Mouse (Mus musculus): ENCODE results near the gene Mecom. TPM values are rescaled to one million over a fixed set of nuclear protein-coding genes. Genes with fewer than 3 reads are reported as not detected.

The Mecom gene
- polyA plus RNA-seq, 1 experiment = 1.8 TPM

DNA sequence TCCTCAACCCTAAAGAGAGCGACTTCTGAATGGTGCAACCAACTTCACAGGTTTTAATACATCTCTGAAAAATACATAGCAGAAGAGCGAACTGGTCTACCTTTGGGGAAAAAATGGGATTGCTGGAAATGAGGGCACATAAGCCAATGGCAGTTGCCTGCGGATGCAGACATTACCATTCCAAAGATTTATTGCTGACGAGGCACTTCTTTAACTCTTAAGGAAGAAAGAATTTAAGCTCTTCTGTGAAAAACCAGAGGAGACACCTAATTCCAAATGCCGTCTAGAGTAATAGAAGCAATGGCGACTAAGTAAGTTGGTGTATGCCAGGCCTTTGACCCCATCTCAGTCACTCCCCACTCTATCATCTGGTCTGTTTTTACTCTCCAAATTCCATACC is 240.2 kb downstream of the Mecom start:
- TF ChIP-seq MAX (IDR thresholded peaks at IDR 0.05; ENCODE audit: low read depth) = no peak
- no peak for TF ChIP-seq TCF3 (IDR thresholded peaks at IDR 0.05; ENCODE audit: insufficient read length, low read depth)
- TF ChIP-seq MYOG (IDR thresholded peaks at IDR 0.05; ENCODE audit: control insufficient read depth in 1 of 3, insufficient read depth in 1 of 3, insufficient read length in 2 of 3, low read depth in 2 of 3) = no peak
- TF ChIP-seq REST (IDR thresholded peaks at IDR 0.05; ENCODE audit: insufficient read depth, insufficient read length) = no peak
- TF ChIP-seq SRF (IDR thresholded peaks at IDR 0.05; ENCODE audit: control insufficient read depth, insufficient read length, low read depth) = no peak
- TF ChIP-seq MYOD1 (IDR thresholded peaks at IDR 0.05; ENCODE audit: control insufficient read depth in 1 of 3, insufficient read length in 2 of 3, low read depth in 2 of 3) = no peak
- TF ChIP-seq POLR2A (IDR thresholded peaks at IDR 0.05; ENCODE audit: insufficient read length, low read depth) = no peak
- no peak for TF ChIP-seq CEBPB (IDR thresholded peaks at IDR 0.05; ENCODE audit: insufficient read depth, poor library complexity, severe bottlenecking)
- TF ChIP-seq POLR2AphosphoS2 (IDR thresholded peaks at IDR 0.05; ENCODE audit: insufficient read length, low read depth) = no peak
- TF ChIP-seq TCF12 (IDR thresholded peaks at IDR 0.05; ENCODE audit: insufficient read depth, poor library complexity, severe bottlenecking) = no peak
- TF ChIP-seq E2F4 (IDR thresholded peaks at IDR 0.05; ENCODE audit: insufficient read depth) = no peak
- no peak for TF ChIP-seq USF1 (IDR thresholded peaks at IDR 0.05; ENCODE audit: low read depth)

DNA sequence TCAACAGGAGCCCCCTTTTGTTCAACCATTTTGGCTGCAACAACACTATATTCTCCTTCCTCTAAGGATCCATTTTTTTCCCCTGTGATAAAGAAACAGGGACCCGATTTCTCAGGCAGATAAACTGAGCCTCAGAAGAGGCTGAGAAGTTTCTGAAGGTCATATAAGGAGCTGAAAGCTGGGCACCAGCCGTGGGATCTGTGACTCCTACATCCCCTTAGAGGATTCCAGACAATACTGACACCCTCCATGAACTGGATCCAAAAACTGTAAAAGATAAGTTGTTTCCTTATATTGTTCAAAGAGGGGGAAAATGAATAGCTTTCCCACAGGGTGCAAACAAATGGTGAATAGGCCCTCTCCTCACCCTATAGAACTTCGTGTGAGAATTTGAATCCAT is 241.7 kb downstream of the Mecom start:
- H3ac ChIP-seq (ENCODE audit: control insufficient read depth, insufficient read length) = no peak overlapping the region
- no peak overlapping the region for H3K4me3 ChIP-seq
- no peaks in the 10 kb centered on the region for H3K27me3 ChIP-seq (ENCODE audit: control insufficient read depth, insufficient read depth, insufficient read length)
- no peak for TF ChIP-seq E2F4 (IDR thresholded peaks at IDR 0.05; ENCODE audit: insufficient read depth)
- TF ChIP-seq MAX (IDR thresholded peaks at IDR 0.05; ENCODE audit: low read depth) = no peak
- no peak overlapping the region for H3K4me2 ChIP-seq (ENCODE audit: low read depth)
- no peaks in the 10 kb centered on the region for H3K36me3 ChIP-seq (ENCODE audit: control insufficient read depth, insufficient read depth)
- H3K79me2 ChIP-seq (ENCODE audit: control insufficient read depth, insufficient read depth) = no peaks in the 10 kb centered on the region

More for the DNA sequence above, 240.2 kb downstream of the Mecom start:
- Histone ChIP-seq H3K27me3 (ENCODE audit: control insufficient read depth, insufficient read depth, insufficient read length) (no peaks in the 10 kb centered on the region), H3ac (ENCODE audit: control insufficient read depth, insufficient read length) (no peak overlapping the region), H3K36me3 (ENCODE audit: control insufficient read depth, insufficient read depth) (no peaks in the 10 kb centered on the region), H3K79me2 (ENCODE audit: control insufficient read depth, insufficient read depth) (no peaks in the 10 kb centered on the region), H3K4me2 (ENCODE audit: low read depth) (no peak overlapping the region), H3K4me3 (no peak overlapping the region)

DNA sequence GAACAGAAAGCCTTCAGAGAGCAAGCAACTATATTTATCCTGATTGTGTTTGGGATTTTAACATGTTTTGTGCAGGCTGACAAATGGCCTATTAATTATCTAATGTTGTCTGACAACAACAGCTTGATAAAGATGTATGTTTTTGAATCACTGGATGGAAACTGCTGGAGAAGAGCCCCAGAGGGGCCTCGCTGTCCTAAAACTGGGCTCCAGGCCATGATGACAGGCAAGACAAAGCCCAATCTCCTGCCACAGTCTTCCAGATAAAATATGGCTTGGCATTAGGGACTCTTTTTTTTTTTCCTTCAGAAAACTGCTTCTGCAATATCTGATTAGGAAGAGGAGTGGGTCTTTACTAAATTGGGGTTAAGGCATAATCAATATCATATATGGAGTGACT is 248.3 kb downstream of the Mecom start:
- Histone ChIP-seq H3ac (ENCODE audit: control insufficient read depth, insufficient read length) (no peak overlapping the region), H3K4me3 (no peak overlapping the region), H3K27me3 (ENCODE audit: control insufficient read depth, insufficient read depth, insufficient read length) (no peaks in the 10 kb centered on the region), H3K79me2 (ENCODE audit: control insufficient read depth, insufficient read depth) (no peaks in the 10 kb centered on the region), H3K36me3 (ENCODE audit: control insufficient read depth, insufficient read depth) (no peaks in the 10 kb centered on the region), H3K4me2 (ENCODE audit: low read depth) (no peak overlapping the region)
- TF ChIP-seq TCF12 (IDR thresholded peaks at IDR 0.05; ENCODE audit: insufficient read depth, poor library complexity, severe bottlenecking) = no peak

DNA sequence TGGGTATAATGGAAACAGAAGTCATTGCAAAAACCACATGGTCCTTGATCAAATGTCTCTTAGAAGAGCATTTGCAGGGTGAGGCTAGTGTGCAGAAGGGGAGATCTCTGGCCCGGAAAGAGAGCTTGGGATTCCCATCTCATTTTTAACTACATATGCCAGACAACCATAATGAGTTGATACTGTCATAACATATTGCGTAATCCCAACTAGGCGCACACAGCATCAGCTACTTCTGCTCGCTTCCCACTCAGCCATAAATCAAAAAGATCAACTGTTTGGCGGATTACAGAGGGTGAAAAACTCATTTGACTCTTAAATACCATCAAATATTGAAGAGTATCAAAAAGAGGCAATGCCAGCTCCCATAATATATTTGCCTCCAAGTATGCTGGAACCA is 253.4 kb downstream of the Mecom start:
- Histone ChIP-seq H3K27me3 (ENCODE audit: control insufficient read depth, insufficient read depth, insufficient read length) (no peaks in the 10 kb centered on the region), H3K4me3 (no peak overlapping the region), H3K36me3 (ENCODE audit: control insufficient read depth, insufficient read depth) (no peaks in the 10 kb centered on the region), H3ac (ENCODE audit: control insufficient read depth, insufficient read length) (no peak overlapping the region), H3K4me2 (ENCODE audit: low read depth) (no peak overlapping the region), H3K79me2 (ENCODE audit: control insufficient read depth, insufficient read depth) (no peaks in the 10 kb centered on the region)
- TF ChIP-seq TCF12 (IDR thresholded peaks at IDR 0.05; ENCODE audit: insufficient read depth, poor library complexity, severe bottlenecking) (no peak), POLR2A (IDR thresholded peaks at IDR 0.05; ENCODE audit: insufficient read length, low read depth) (no peak), MAX (IDR thresholded peaks at IDR 0.05; ENCODE audit: low read depth) (no peak), CEBPB (IDR thresholded peaks at IDR 0.05; ENCODE audit: insufficient read depth, poor library complexity, severe bottlenecking) (peak; percentile 70)

DNA sequence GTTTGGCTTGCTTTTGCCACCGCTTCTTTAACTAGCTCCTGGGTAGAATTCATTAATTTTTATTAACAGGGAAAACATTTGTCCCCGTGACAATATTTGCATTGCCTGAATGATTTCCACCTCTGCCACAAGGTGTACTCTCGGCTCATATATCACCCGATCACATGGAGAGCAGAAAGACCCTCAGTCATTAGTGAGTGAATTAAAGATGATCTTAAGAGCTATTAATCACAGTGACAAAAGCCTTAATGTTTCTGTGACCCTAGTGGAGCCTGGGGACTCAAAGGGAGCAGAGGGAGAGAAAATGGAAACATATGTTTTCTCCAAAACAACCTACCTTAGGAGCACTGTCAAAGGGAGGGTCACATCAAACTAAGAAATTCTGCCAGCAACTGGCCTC is 261.3 kb downstream of the Mecom start:
- no peaks in the 10 kb centered on the region for H3K79me2 ChIP-seq (ENCODE audit: control insufficient read depth, insufficient read depth)

DNA sequence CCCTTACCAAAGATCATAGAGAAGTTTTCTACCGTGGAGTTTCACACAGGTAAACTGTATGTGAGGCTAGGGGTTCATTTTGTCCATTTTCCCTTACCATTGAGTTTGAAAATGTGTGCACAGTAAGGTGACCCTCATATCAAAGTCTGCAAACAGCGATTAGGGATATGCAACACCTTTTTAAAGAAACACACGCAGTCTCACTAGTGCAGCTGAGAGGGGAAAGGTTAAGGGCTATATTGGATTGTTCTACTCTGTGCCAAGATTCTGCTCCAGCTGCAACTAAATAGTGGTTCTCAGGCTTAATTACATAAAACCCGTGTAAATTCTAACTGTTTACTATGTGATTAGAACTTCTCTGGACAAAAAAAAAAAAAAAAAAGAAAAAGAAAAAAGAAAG is 263.7 kb downstream of the Mecom start:
- TF ChIP-seq POLR2AphosphoS2 (IDR thresholded peaks at IDR 0.05; ENCODE audit: insufficient read length, low read depth) (no peak), POLR2A (IDR thresholded peaks at IDR 0.05; ENCODE audit: insufficient read length, low read depth) (no peak), REST (IDR thresholded peaks at IDR 0.05; ENCODE audit: insufficient read depth, insufficient read length) (no peak), MYOD1 (IDR thresholded peaks at IDR 0.05; ENCODE audit: control insufficient read depth in 1 of 3, insufficient read length in 2 of 3, low read depth in 2 of 3) (no peak), SRF (IDR thresholded peaks at IDR 0.05; ENCODE audit: control insufficient read depth, insufficient read length, low read depth) (no peak)
- Histone ChIP-seq H3K27me3 (ENCODE audit: control insufficient read depth, insufficient read depth, insufficient read length) (no peaks in the 10 kb centered on the region), H3K36me3 (ENCODE audit: control insufficient read depth, insufficient read depth) (no peaks in the 10 kb centered on the region), H3ac (ENCODE audit: control insufficient read depth, insufficient read length) (no peak overlapping the region), H3K79me2 (ENCODE audit: control insufficient read depth, insufficient read depth) (no peaks in the 10 kb centered on the region), H3K4me3 (no peak overlapping the region), H3K4me2 (ENCODE audit: low read depth) (no peak overlapping the region)

More for the DNA sequence above, 261.3 kb downstream of the Mecom start:
- H3K4me2 ChIP-seq (ENCODE audit: low read depth) = no peak overlapping the region
- H3K27me3 ChIP-seq (ENCODE audit: control insufficient read depth, insufficient read depth, insufficient read length) = no peaks in the 10 kb centered on the region
- H3ac ChIP-seq (ENCODE audit: control insufficient read depth, insufficient read length) = no peak overlapping the region
- H3K4me3 ChIP-seq = no peak overlapping the region
- H3K36me3 ChIP-seq (ENCODE audit: control insufficient read depth, insufficient read depth) = no peaks in the 10 kb centered on the region
- TF ChIP-seq TCF12 (IDR thresholded peaks at IDR 0.05; ENCODE audit: insufficient read depth, poor library complexity, severe bottlenecking) (no peak), POLR2A (IDR thresholded peaks at IDR 0.05; ENCODE audit: insufficient read length, low read depth) (no peak), MYOG (IDR thresholded peaks at IDR 0.05; ENCODE audit: control insufficient read depth in 1 of 3, insufficient read depth in 1 of 3, insufficient read length in 2 of 3, low read depth in 2 of 3) (no peak), E2F4 (IDR thresholded peaks at IDR 0.05; ENCODE audit: insufficient read depth) (no peak), CEBPB (IDR thresholded peaks at IDR 0.05; ENCODE audit: insufficient read depth, poor library complexity, severe bottlenecking) (no peak)
